Mouse (Mus musculus): ENCODE measurements around the gene Tyms. TPM values are rescaled to one million over a fixed set of nuclear protein-coding genes. Genes with fewer than 3 reads are reported as not detected.

Gene Tyms
- polyA plus RNA-seq (2011; ENCODE audit: insufficient read length, low read depth, missing spikeins), result 61.5 and 74.1 TPM in 2 replicates

GRCm38 (mm10) chr5:30072825-30073821 lies at the start of gene Tyms:
TSS of gene Tyms (minus strand) at chr5:30073617.
- H3K27ac ChIP-seq (ENCODE audit: insufficient read depth, low read length), result peak within 1 kb of the TSS; percentile 42
- peak; percentile 95 for TF ChIP-seq POLR2A (IDR thresholded peaks at IDR 0.05; ENCODE audit: low read depth, low read length)
- no peak for TF ChIP-seq CTCF (IDR thresholded peaks at IDR 0.05; ENCODE audit: borderline replicate concordance, insufficient read depth, low read length)
- H3K4me1 ChIP-seq (ENCODE audit: control insufficient read depth, insufficient read depth, low read length), result no peaks in the 10 kb centered on the region
- peak within 1 kb of the TSS; percentile 98 for H3K4me3 ChIP-seq (ENCODE audit: insufficient read depth, low read length)

- H3K4me3 ChIP-seq (ENCODE audit: insufficient read depth, low read length), result no peak overlapping the region
- H3K27ac ChIP-seq (ENCODE audit: insufficient read depth, low read length), result no peak overlapping the region
- no peak for TF ChIP-seq CTCF (IDR thresholded peaks at IDR 0.05; ENCODE audit: borderline replicate concordance, insufficient read depth, low read length)
- TF ChIP-seq POLR2A (IDR thresholded peaks at IDR 0.05; ENCODE audit: low read depth, low read length), result no peak
- no peaks in the 10 kb centered on the region for H3K4me1 ChIP-seq (ENCODE audit: control insufficient read depth, insufficient read depth, low read length)
Measured at GRCm38 (mm10) chr5:30122481-30122880, 49.1 kb upstream of the Tyms start.

GRCm38 (mm10) chr5:30120106-30120505 lies 46.7 kb upstream of the Tyms start:
- TF ChIP-seq CTCF (IDR thresholded peaks at IDR 0.05; ENCODE audit: borderline replicate concordance, insufficient read depth, low read length) (no peak), POLR2A (IDR thresholded peaks at IDR 0.05; ENCODE audit: low read depth, low read length) (no peak)
- Histone ChIP-seq H3K27ac (ENCODE audit: insufficient read depth, low read length) (no peak overlapping the region), H3K4me3 (ENCODE audit: insufficient read depth, low read length) (no peak overlapping the region), H3K4me1 (ENCODE audit: control insufficient read depth, insufficient read depth, low read length) (no peaks in the 10 kb centered on the region)

- Histone ChIP-seq H3K27ac (ENCODE audit: insufficient read depth, low read length) (no peak overlapping the region), H3K4me1 (ENCODE audit: control insufficient read depth, insufficient read depth, low read length) (no peaks in the 10 kb centered on the region), H3K4me3 (ENCODE audit: insufficient read depth, low read length) (no peak overlapping the region)
- TF ChIP-seq POLR2A (IDR thresholded peaks at IDR 0.05; ENCODE audit: low read depth, low read length), result no peak
- TF ChIP-seq CTCF (IDR thresholded peaks at IDR 0.05; ENCODE audit: borderline replicate concordance, insufficient read depth, low read length), result no peak
Measured at GRCm38 (mm10) chr5:30119163-30119562, 45.7 kb upstream of the Tyms start.

- no peak overlapping the region for H3K4me3 ChIP-seq (ENCODE audit: insufficient read depth, low read length)
- no peak for TF ChIP-seq POLR2A (IDR thresholded peaks at IDR 0.05; ENCODE audit: low read depth, low read length)
- TF ChIP-seq CTCF (IDR thresholded peaks at IDR 0.05; ENCODE audit: borderline replicate concordance, insufficient read depth, low read length), result no peak
- no peaks in the 10 kb centered on the region for H3K4me1 ChIP-seq (ENCODE audit: control insufficient read depth, insufficient read depth, low read length)
- H3K27ac ChIP-seq (ENCODE audit: insufficient read depth, low read length), result no peak overlapping the region
Measured at GRCm38 (mm10) chr5:30118018-30118417, 44.6 kb upstream of the Tyms start.

- Histone ChIP-seq H3K4me3 (ENCODE audit: insufficient read depth, low read length) (no peak overlapping the region), H3K4me1 (ENCODE audit: control insufficient read depth, insufficient read depth, low read length) (peaks cover under 1% of the 10 kb centered on the region; the same call in 1 of the 2 replicates), H3K27ac (ENCODE audit: insufficient read depth, low read length) (no peak overlapping the region)
- TF ChIP-seq POLR2A (IDR thresholded peaks at IDR 0.05; ENCODE audit: low read depth, low read length) (no peak), CTCF (IDR thresholded peaks at IDR 0.05; ENCODE audit: borderline replicate concordance, insufficient read depth, low read length) (0 out of 2 replicates have a peak, but pooled peaks have one; percentile 8)
Measured at GRCm38 (mm10) chr5:30115718-30116117, 42.3 kb upstream of the Tyms start.

GRCm38 (mm10) chr5:30114761-30115140 lies 41.3 kb upstream of the Tyms start:
- TF ChIP-seq CTCF (IDR thresholded peaks at IDR 0.05; ENCODE audit: borderline replicate concordance, insufficient read depth, low read length), result no peak
- TF ChIP-seq POLR2A (IDR thresholded peaks at IDR 0.05; ENCODE audit: low read depth, low read length), result no peak

GRCm38 (mm10) chr5:30113881-30114760 lies 40.7 kb upstream of the Tyms start:
- TF ChIP-seq POLR2A (IDR thresholded peaks at IDR 0.05; ENCODE audit: low read depth, low read length) (no peak), CTCF (IDR thresholded peaks at IDR 0.05; ENCODE audit: borderline replicate concordance, insufficient read depth, low read length) (peak; percentile 58)
- no peak overlapping the region for H3K27ac ChIP-seq (ENCODE audit: insufficient read depth, low read length)
- peaks cover 3% of the 10 kb centered on the region; the same call in 1 of the 2 replicates for H3K4me1 ChIP-seq (ENCODE audit: control insufficient read depth, insufficient read depth, low read length)
- H3K4me3 ChIP-seq (ENCODE audit: insufficient read depth, low read length), result no peak overlapping the region

More at GRCm38 (mm10) chr5:30114761-30115140, 41.3 kb upstream of the Tyms start:
- Histone ChIP-seq H3K4me1 (ENCODE audit: control insufficient read depth, insufficient read depth, low read length) (peaks cover 3% of the 10 kb centered on the region; the same call in 1 of the 2 replicates), H3K27ac (ENCODE audit: insufficient read depth, low read length) (no peak overlapping the region), H3K4me3 (ENCODE audit: insufficient read depth, low read length) (no peak overlapping the region)

GRCm38 (mm10) chr5:30112533-30113068 lies 39.2 kb upstream of the Tyms start:
- TF ChIP-seq CTCF (IDR thresholded peaks at IDR 0.05; ENCODE audit: borderline replicate concordance, insufficient read depth, low read length), result no peak
- Histone ChIP-seq H3K4me1 (ENCODE audit: control insufficient read depth, insufficient read depth, low read length) (peaks cover 3% of the 10 kb centered on the region; the same call in 1 of the 2 replicates), H3K4me3 (ENCODE audit: insufficient read depth, low read length) (no peak overlapping the region), H3K27ac (ENCODE audit: insufficient read depth, low read length) (no peak overlapping the region)
